In the genomic region with DNA sequence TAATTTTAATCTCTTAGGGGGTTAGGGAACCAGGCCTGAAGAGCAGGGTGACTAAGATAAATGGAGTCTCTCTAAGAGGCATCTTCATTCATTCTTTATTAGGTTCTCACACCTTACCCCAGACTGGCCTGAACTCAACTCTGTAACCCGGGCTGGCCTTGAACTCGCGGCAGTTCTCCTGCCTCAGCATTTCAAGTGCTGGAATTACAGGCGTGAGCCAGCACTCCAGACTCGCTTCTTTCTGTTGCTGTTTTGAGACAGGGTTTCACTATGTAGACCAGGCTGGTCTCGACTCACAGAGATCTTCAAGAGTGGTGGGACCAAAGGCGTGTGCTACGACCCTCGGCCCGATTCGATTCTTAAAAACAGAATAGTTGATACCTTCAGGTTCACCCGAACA, we compare ENCODE assay signal across 9 mouse cellular contexts. TPM values are rescaled to one million over a fixed set of nuclear protein-coding genes. Genes with fewer than 3 reads are reported as not detected.
DNase-seq lines count a peak whose midpoint lies in the region; ATAC-seq and TF ChIP-seq lines count a peak whose summit lies in the region.
"Had no signal": no experiment of that assay in that cellular context is flagged by ENCODE, and none has a peak within 500 bp of the region (broad histone marks: within the 10 kb centered on the region; RNA-seq: fewer than 3 reads in every experiment).

No protein-coding gene starts in this region.

- peak; percentile 44 for DNase-seq in cerebellum, adult 11-12 months
- peak; percentile 50 for DNase-seq in embryonic facial prominence, embryonic 11.5 days (ENCODE audit: low spot score)
- peak; percentile 38 for DNase-seq in hindbrain, postnatal 0 days (ENCODE audit: low spot score)
- DNase-seq in layer of hippocampus, adult 9-11 months: no peak

- WGBS in embryonic facial prominence, embryonic 11.5 days: 22% methylated on average over 12 of the region's 12 CpGs
- WGBS in hindbrain, postnatal 0 days: 22% methylated on average over 12 of the region's 12 CpGs
- WGBS in lung, embryonic 15.5 days: 11% methylated on average over 12 of the region's 12 CpGs
- WGBS in stomach, embryonic 16.5 days: 17% methylated on average over 12 of the region's 12 CpGs

- H3K27ac ChIP-seq in embryonic facial prominence, embryonic 11.5 days (replicated peaks; ENCODE audit: low read depth, low read length): peak overlapping the region; percentile 31; the same call in 1 of the 2 replicates
- H3K27ac ChIP-seq in hindbrain, postnatal 0 days: peak overlapping the region; percentile 93
- H3K27ac ChIP-seq in lung, embryonic 15.5 days: peak overlapping the region; percentile 62
- 0 out of 2 replicates have a peak overlapping the region, but pooled peaks have one; percentile 50 for H3K27ac ChIP-seq in stomach, embryonic 16.5 days (ENCODE audit: low read length)

- no peaks in the 10 kb centered on the region for H3K27me3 ChIP-seq in E14TG2a.4 (ENCODE audit: insufficient read depth, low read length)
- no peaks in the 10 kb centered on the region for H3K27me3 ChIP-seq in embryonic facial prominence, embryonic 11.5 days (ENCODE audit: control insufficient read depth, insufficient read depth, low read length)
- no peaks in the 10 kb centered on the region for H3K27me3 ChIP-seq in hindbrain, postnatal 0 days (ENCODE audit: insufficient read depth, low read length)
- peaks cover 4% of the 10 kb centered on the region; the same call in 1 of the 2 replicates for H3K27me3 ChIP-seq in lung, embryonic 15.5 days
- no peaks in the 10 kb centered on the region for H3K27me3 ChIP-seq in stomach, embryonic 16.5 days (ENCODE audit: control insufficient read depth, insufficient read depth, low read length)

- peak overlapping the region; percentile 74 for H3K9ac ChIP-seq in embryonic facial prominence, embryonic 11.5 days (replicated peaks; ENCODE audit: low read length)
- H3K9ac ChIP-seq in hindbrain, postnatal 0 days (replicated peaks; ENCODE audit: low read length): peak overlapping the region; percentile 91
- H3K9ac ChIP-seq in lung, embryonic 15.5 days: peak overlapping the region; percentile 65
- peak overlapping the region; percentile 79 for H3K9ac ChIP-seq in stomach, embryonic 16.5 days (ENCODE audit: low read length)

- H3K4me3 ChIP-seq in E14TG2a.4 (replicated peaks; ENCODE audit: low read length): peak overlapping the region; percentile 91
- peak overlapping the region; percentile 77 for H3K4me3 ChIP-seq in embryonic facial prominence, embryonic 11.5 days (ENCODE audit: low read depth, low read length)
- peak overlapping the region; percentile 85 for H3K4me3 ChIP-seq in hindbrain, postnatal 0 days (ENCODE audit: low read length)
- peak overlapping the region; percentile 71 for H3K4me3 ChIP-seq in lung, embryonic 15.5 days
- peak overlapping the region; percentile 67 for H3K4me3 ChIP-seq in stomach, embryonic 16.5 days (replicated peaks; ENCODE audit: low read length)

- ATAC-seq in cerebellum, adult (ENCODE audit: insufficient number of reproducible peaks, low FRiP score, low TSS enrichment): no peak
- ATAC-seq in embryonic facial prominence, embryonic 11.5 days (replicated peaks; ENCODE audit: insufficient number of reproducible peaks, low FRiP score, low TSS enrichment, low read depth): peak; percentile 20; the same call in 1 of the 2 replicates
- ATAC-seq in hindbrain, postnatal 0 days: no peak; the same call in 1 of the 2 replicates
- no peak for ATAC-seq in lung, embryonic 15.5 days (ENCODE audit: borderline replicate concordance, extremely low read depth, low FRiP score, low TSS enrichment)
- ATAC-seq in stomach, embryonic 16.5 days (ENCODE audit: insufficient read depth, low FRiP score): no peak

- no peak for TF ChIP-seq CTCF in E14TG2a.4 (conservative IDR thresholded peaks at IDR 0.05; ENCODE audit: low read length)
- TF ChIP-seq CTCF in hindbrain, postnatal 0 days (IDR thresholded peaks at IDR 0.05; ENCODE audit: low read depth): no peak

- no peaks in the 10 kb centered on the region for H3K9me3 ChIP-seq in E14TG2a.4 (ENCODE audit: low read length)
- no peaks in the 10 kb centered on the region for H3K9me3 ChIP-seq in embryonic facial prominence, embryonic 11.5 days (replicated peaks; ENCODE audit: control insufficient read depth, low read length)
- no peaks in the 10 kb centered on the region for H3K9me3 ChIP-seq in hindbrain, postnatal 0 days (ENCODE audit: low read length)
- H3K9me3 ChIP-seq in lung, embryonic 15.5 days: no peaks in the 10 kb centered on the region
- H3K9me3 ChIP-seq in stomach, embryonic 16.5 days (replicated peaks; ENCODE audit: control insufficient read depth, low read length): no peaks in the 10 kb centered on the region

- H3K36me3 ChIP-seq in E14TG2a.4 (ENCODE audit: insufficient read depth, low read length): peaks cover 42% of the 10 kb centered on the region
- H3K36me3 ChIP-seq in embryonic facial prominence, embryonic 11.5 days (replicated peaks; ENCODE audit: control insufficient read depth, insufficient read depth, low read depth, low read length): peaks cover 2% of the 10 kb centered on the region
- H3K36me3 ChIP-seq in hindbrain, postnatal 0 days (ENCODE audit: insufficient read depth, low read length): peaks cover 30% of the 10 kb centered on the region
- peaks cover 24% of the 10 kb centered on the region for H3K36me3 ChIP-seq in lung, embryonic 15.5 days
- peaks cover 20% of the 10 kb centered on the region for H3K36me3 ChIP-seq in stomach, embryonic 16.5 days (ENCODE audit: control insufficient read depth, insufficient read depth, low read length)

- peaks cover 60% of the 10 kb centered on the region for H3K4me1 ChIP-seq in E14TG2a.4 (replicated peaks; ENCODE audit: low read depth, low read length)
- no peaks in the 10 kb centered on the region; the same call in 1 of the 2 replicates for H3K4me1 ChIP-seq in embryonic facial prominence, embryonic 11.5 days (ENCODE audit: control insufficient read depth, insufficient read depth, low read length)
- no peaks in the 10 kb centered on the region; the same call in 1 of the 2 replicates for H3K4me1 ChIP-seq in hindbrain, postnatal 0 days (ENCODE audit: insufficient read depth, low read length)
- peaks cover 16% of the 10 kb centered on the region for H3K4me1 ChIP-seq in lung, embryonic 15.5 days
- peaks cover 9% of the 10 kb centered on the region; the same call in 1 of the 2 replicates for H3K4me1 ChIP-seq in stomach, embryonic 16.5 days (ENCODE audit: control insufficient read depth, insufficient read depth, low read length)

- peak overlapping the region; percentile 62 for H3K4me2 ChIP-seq in embryonic facial prominence, embryonic 11.5 days (ENCODE audit: low read depth, low read length)
- H3K4me2 ChIP-seq in hindbrain, postnatal 0 days (ENCODE audit: low read depth, low read length): peak overlapping the region; percentile 69
- H3K4me2 ChIP-seq in lung, embryonic 15.5 days: peak overlapping the region; percentile 62
- peak overlapping the region; percentile 67 for H3K4me2 ChIP-seq in stomach, embryonic 16.5 days (ENCODE audit: low read depth, low read length)

RNA-seq across cellular contexts. Expression of a gene that starts 1.3 kb away (rescaled TPM):
- polyA plus RNA-seq in embryonic facial prominence, embryonic 11.5 days (2014; fragmentation: Nextera tagmentation; extraction: Ambion mirVana): 60.9 and 68.6 TPM in 2 replicates
- 97.9 and 99.5 TPM in 2 replicates for total RNA-seq in hindbrain, postnatal 0 days (2014; rRNA removed)
- polyA plus RNA-seq in hindbrain, postnatal 0 days (2015; fragmentation: Nextera tagmentation; extraction: Ambion mirVana): 74.3 and 82.2 TPM in 2 replicates
- polyA plus RNA-seq in lung, embryonic 15.5 days (2015; fragmentation: Nextera tagmentation; extraction: Ambion mirVana): 58.0 and 60.5 TPM in 2 replicates
- 49.3 and 56.1 TPM in 2 replicates for polyA plus RNA-seq in stomach, embryonic 16.5 days (2015; fragmentation: Nextera tagmentation; extraction: Ambion mirVana)

RNA-seq across cellular contexts. Expression of a gene that starts 2.7 kb away (rescaled TPM):
- polyA plus RNA-seq in embryonic facial prominence, embryonic 11.5 days (2014; fragmentation: Nextera tagmentation; extraction: Ambion mirVana): 4.5 and 6.5 TPM in 2 replicates
- total RNA-seq in hindbrain, postnatal 0 days (2014; rRNA removed): 12.8 and 13.1 TPM in 2 replicates
- 5.4 and 5.8 TPM in 2 replicates for polyA plus RNA-seq in hindbrain, postnatal 0 days (2015; fragmentation: Nextera tagmentation; extraction: Ambion mirVana)
- polyA plus RNA-seq in lung, embryonic 15.5 days (2015; fragmentation: Nextera tagmentation; extraction: Ambion mirVana): 7.0 and 7.3 TPM in 2 replicates
- 6.9 and 7.9 TPM in 2 replicates for polyA plus RNA-seq in stomach, embryonic 16.5 days (2015; fragmentation: Nextera tagmentation; extraction: Ambion mirVana)

RNA-seq across cellular contexts. Expression of a gene that starts 21.9 kb away (rescaled TPM):
- polyA plus RNA-seq in embryonic facial prominence, embryonic 11.5 days (2014; fragmentation: Nextera tagmentation; extraction: Ambion mirVana): 31.2 and 39.6 TPM in 2 replicates
- 11.8 TPM in 1 of 2 replicates, not detected in the other for total RNA-seq in hindbrain, postnatal 0 days (2014; rRNA removed)
- polyA plus RNA-seq in hindbrain, postnatal 0 days (2015; fragmentation: Nextera tagmentation; extraction: Ambion mirVana): not detected in 2 replicates
- polyA plus RNA-seq in lung, embryonic 15.5 days (2015; fragmentation: Nextera tagmentation; extraction: Ambion mirVana): 14.4 and 14.5 TPM in 2 replicates
- not detected in 2 replicates for polyA plus RNA-seq in stomach, embryonic 16.5 days (2015; fragmentation: Nextera tagmentation; extraction: Ambion mirVana)
- polyA plus RNA-seq: large intestine, adult 2 months had no signal

RNA-seq across cellular contexts. Expression of a gene that starts 36.7 kb away (rescaled TPM):
- polyA plus RNA-seq in embryonic facial prominence, embryonic 11.5 days (2014; fragmentation: Nextera tagmentation; extraction: Ambion mirVana): 30.9 and 32.6 TPM in 2 replicates
- total RNA-seq in hindbrain, postnatal 0 days (2014; rRNA removed): 30.9 and 35.1 TPM in 2 replicates
- polyA plus RNA-seq in hindbrain, postnatal 0 days (2015; fragmentation: Nextera tagmentation; extraction: Ambion mirVana): 10.8 and 10.9 TPM in 2 replicates
- polyA plus RNA-seq in lung, embryonic 15.5 days (2015; fragmentation: Nextera tagmentation; extraction: Ambion mirVana): 13.0 and 14.0 TPM in 2 replicates
- 10.7 and 12.5 TPM in 2 replicates for polyA plus RNA-seq in stomach, embryonic 16.5 days (2015; fragmentation: Nextera tagmentation; extraction: Ambion mirVana)

RNA-seq across cellular contexts. Expression of a gene that starts 58.0 kb away (rescaled TPM):
- polyA plus RNA-seq in embryonic facial prominence, embryonic 11.5 days (2014; fragmentation: Nextera tagmentation; extraction: Ambion mirVana): 2.2 and 5.5 TPM in 2 replicates
- not detected in 2 replicates for total RNA-seq in hindbrain, postnatal 0 days (2014; rRNA removed)
- 0.55 and 0.58 TPM in 2 replicates for polyA plus RNA-seq in hindbrain, postnatal 0 days (2015; fragmentation: Nextera tagmentation; extraction: Ambion mirVana)
- 0.17 TPM in 1 of 2 replicates, not detected in the other for polyA plus RNA-seq in lung, embryonic 15.5 days (2015; fragmentation: Nextera tagmentation; extraction: Ambion mirVana)
- not detected in 2 replicates for polyA plus RNA-seq in stomach, embryonic 16.5 days (2015; fragmentation: Nextera tagmentation; extraction: Ambion mirVana)
- polyA plus RNA-seq: large intestine, adult 2 months had no signal

Comparison
In these comparisons a context has a peak if more than half of its experiments do, and no peak if none do; other contexts are left out.
1. H3K27ac ChIP-seq: peak in every context shown above with its lines; median percentile 93 in hindbrain, postnatal 0 days; 62 in lung, embryonic 15.5 days; 50 in stomach, embryonic 16.5 days; 31 in embryonic facial prominence, embryonic 11.5 days.
2. RNA of a gene that starts 21.9 kb away (polyA plus RNA-seq): 31.2 to 39.6 TPM in embryonic facial prominence, embryonic 11.5 days and 14.4 to 14.5 TPM in lung, embryonic 15.5 days; not detected in hindbrain, postnatal 0 days and not detected in stomach, embryonic 16.5 days; every median in the first group is over 10 times any median in the second.
3. Peak in every context shown above with its lines, with median percentiles within 50 percentile points of each other: H3K4me3 ChIP-seq, H3K4me2 ChIP-seq and H3K9ac ChIP-seq.